Mouse (Mus musculus) myocyte (in vitro differentiated cells): ENCODE data around the gene Sbk1. TPM values are rescaled to one million over a fixed set of nuclear protein-coding genes. Genes with fewer than 3 reads are reported as not detected.

Source experiments
- H3K27me3 ChIP-seq: one replicate; pipeline ENCODE4 v1.6.1; 2011; ENCODE audit not compliant: control insufficient read depth, insufficient read depth, insufficient read length
- H3K36me3 ChIP-seq: one replicate; pipeline ENCODE4 v1.6.1; 2011; ENCODE audit not compliant: control insufficient read depth, insufficient read depth
- H3K4me2 ChIP-seq: one replicate; pipeline ENCODE4 v1.6.1; 2011; ENCODE audit warnings: low read depth, control low read depth
- H3K4me3 ChIP-seq: one replicate; pipeline ENCODE4 v1.5.1; 2011; ENCODE audit warnings: mild to moderate bottlenecking, control low read depth, moderate library complexity
- H3K79me2 ChIP-seq: one replicate; pipeline ENCODE4 v1.6.1; 2011; ENCODE audit not compliant: control insufficient read depth, insufficient read depth
- H3ac ChIP-seq: one replicate; pipeline ENCODE4 v1.6.1; 2011; ENCODE audit not compliant: control insufficient read depth, insufficient read length
- CEBPB ChIP-seq: IDR thresholded peaks from 2 replicates; pipeline ENCODE4 v1.6.1; 2011; ENCODE audit warnings: mild to moderate bottlenecking, moderate library complexity; ENCODE audit not compliant: poor library complexity, insufficient read depth, severe bottlenecking
- E2F4 ChIP-seq: IDR thresholded peaks from one replicate; pipeline ENCODE4 v1.6.1; 2011; ENCODE audit warnings: mild to moderate bottlenecking, control low read depth, moderate library complexity; ENCODE audit not compliant: insufficient read depth
- MAX ChIP-seq: IDR thresholded peaks from one replicate; pipeline ENCODE4 v1.6.1; 2011; ENCODE audit warnings: low read depth, mild to moderate bottlenecking, control low read depth
- MYOD1 ChIP-seq, 3 experiments: IDR thresholded peaks; one replicate each; pipeline ENCODE4 v1.6.1; 2011; ENCODE audit warnings: control low read depth in 2 of 3, low read depth in 2 of 3, mild to moderate bottlenecking in 2 of 3, moderate library complexity in 1 of 3; ENCODE audit not compliant: insufficient read length in 2 of 3, control insufficient read depth in 1 of 3
- MYOG ChIP-seq, 3 experiments: IDR thresholded peaks; one replicate each; pipeline ENCODE4 v1.6.1; 2011; ENCODE audit warnings: control low read depth in 2 of 3, low read depth in 2 of 3, mild to moderate bottlenecking in 2 of 3; ENCODE audit not compliant: insufficient read length in 2 of 3, control insufficient read depth in 1 of 3, insufficient read depth in 1 of 3
- POLR2A ChIP-seq: IDR thresholded peaks from one replicate; pipeline ENCODE4 v1.6.1; 2011; ENCODE audit warnings: low read depth, mild to moderate bottlenecking, control low read depth, moderate library complexity; ENCODE audit not compliant: insufficient read length
- POLR2AphosphoS2 ChIP-seq: IDR thresholded peaks from one replicate; pipeline ENCODE4 v1.6.1; 2011; ENCODE audit warnings: low read depth, control low read depth; ENCODE audit not compliant: insufficient read length
- REST ChIP-seq: IDR thresholded peaks from one replicate; pipeline ENCODE4 v1.6.1; 2011; ENCODE audit warnings: mild to moderate bottlenecking, control low read depth, moderate library complexity; ENCODE audit not compliant: insufficient read depth, insufficient read length
- SRF ChIP-seq: IDR thresholded peaks from one replicate; pipeline ENCODE4 v1.6.1; 2011; ENCODE audit warnings: low read depth; ENCODE audit not compliant: control insufficient read depth, insufficient read length
- TCF12 ChIP-seq: IDR thresholded peaks from one replicate; pipeline ENCODE4 v1.6.1; 2011; ENCODE audit warnings: mild to moderate bottlenecking, control low read depth; ENCODE audit not compliant: poor library complexity, insufficient read depth, severe bottlenecking
- TCF3 ChIP-seq: IDR thresholded peaks from one replicate; pipeline ENCODE4 v1.6.1; 2011; ENCODE audit warnings: low read depth, control low read depth; ENCODE audit not compliant: insufficient read length
- USF1 ChIP-seq: IDR thresholded peaks from one replicate; pipeline ENCODE4 v1.6.1; 2011; ENCODE audit warnings: low read depth, mild to moderate bottlenecking, control low read depth, moderate library complexity
- polyA plus RNA-seq: library from polyadenylated mRNA; unstranded; fragments of >200 nt; fragmentation: generic; extraction: Trizol; gene quantifications from one replicate; pipeline ENCODE4 v1.2.1, GENCODE M21; 2012; ENCODE audit warnings: missing spikeins

The Sbk1 gene
- polyA plus RNA-seq, 1 experiment, result 16.1 TPM

GRCm38 (mm10) chr7:126287493-126288103, 15.2 kb downstream of the Sbk1 start:
- no peaks in the 10 kb centered on the region for H3K36me3 ChIP-seq
- H3K27me3 ChIP-seq, result no peaks in the 10 kb centered on the region
- TF ChIP-seq CEBPB (no peak), MYOG (IDR thresholded peaks at IDR 0.05; ENCODE audit: control insufficient read depth in 1 of 3, insufficient read depth in 1 of 3, insufficient read length in 2 of 3, low read depth in 2 of 3) (no peak), REST (no peak), TCF3 (no peak), USF1 (no peak), MAX (no peak), SRF (no peak), MYOD1 (IDR thresholded peaks at IDR 0.05; ENCODE audit: control insufficient read depth in 1 of 3, insufficient read length in 2 of 3, low read depth in 2 of 3) (no peak), E2F4 (no peak), TCF12 (no peak), POLR2A (no peak), POLR2AphosphoS2 (no peak)
- H3K4me3 ChIP-seq, result no peak overlapping the region
- H3ac ChIP-seq, result no peak overlapping the region
- H3K79me2 ChIP-seq, result no peaks in the 10 kb centered on the region
- H3K4me2 ChIP-seq, result no peak overlapping the region

DNA sequence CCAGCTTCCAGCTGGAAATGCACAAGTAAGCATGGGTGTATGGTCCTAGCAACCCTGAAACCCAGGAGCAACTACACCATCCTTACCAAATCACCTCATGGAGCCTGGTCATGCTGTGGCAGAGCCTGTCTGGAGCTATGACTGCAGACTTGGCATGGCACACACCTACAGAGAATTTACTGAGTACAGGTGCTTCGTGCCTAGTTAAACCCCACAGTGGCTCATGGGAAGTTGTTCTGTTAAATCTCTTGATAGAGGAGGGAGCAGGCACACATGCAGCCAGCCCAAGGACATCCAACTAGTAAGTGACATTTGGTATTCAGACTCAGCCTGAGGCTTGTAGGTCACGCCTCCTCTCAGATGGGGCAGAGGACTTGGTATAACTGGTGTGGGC, 15.7 kb downstream of the Sbk1 start:
- no peak for TF ChIP-seq MAX
- TF ChIP-seq MYOG (IDR thresholded peaks at IDR 0.05; ENCODE audit: control insufficient read depth in 1 of 3, insufficient read depth in 1 of 3, insufficient read length in 2 of 3, low read depth in 2 of 3), result no peak
- no peak for TF ChIP-seq REST
- no peak for TF ChIP-seq CEBPB
- TF ChIP-seq TCF12, result no peak
- TF ChIP-seq POLR2AphosphoS2, result no peak
- TF ChIP-seq TCF3, result no peak
- TF ChIP-seq USF1, result no peak
- TF ChIP-seq MYOD1 (IDR thresholded peaks at IDR 0.05; ENCODE audit: control insufficient read depth in 1 of 3, insufficient read length in 2 of 3, low read depth in 2 of 3), result no peak
- no peak for TF ChIP-seq POLR2A
- no peak for TF ChIP-seq SRF
- no peaks in the 10 kb centered on the region for H3K36me3 ChIP-seq
- no peak overlapping the region for H3K4me2 ChIP-seq

GRCm38 (mm10) chr7:126288571-126289091, 16.2 kb downstream of the Sbk1 start:
- no peaks in the 10 kb centered on the region for H3K36me3 ChIP-seq

More for the DNA sequence above, 15.7 kb downstream of the Sbk1 start:
- Histone ChIP-seq H3ac (no peak overlapping the region), H3K4me3 (no peak overlapping the region), H3K27me3 (no peaks in the 10 kb centered on the region), H3K79me2 (no peaks in the 10 kb centered on the region)

DNA sequence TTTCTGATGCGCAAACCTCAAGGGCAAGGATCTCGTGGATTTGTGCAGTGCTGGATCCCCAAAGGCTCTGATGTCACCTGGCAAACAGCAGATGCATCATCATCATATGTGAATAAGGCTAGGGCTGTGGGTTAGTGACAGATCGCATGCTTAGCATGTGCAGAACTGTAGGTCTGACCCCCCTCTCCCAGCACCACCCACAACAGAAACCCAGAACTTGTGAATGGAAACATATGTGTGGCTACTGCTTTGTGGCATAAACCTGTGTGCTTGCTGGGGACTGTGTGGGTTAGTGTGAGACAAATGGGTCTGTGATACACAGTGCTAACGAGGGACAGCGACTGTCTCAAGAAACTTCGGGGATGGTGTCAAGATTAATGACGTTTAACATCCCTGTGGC, 17.0 kb downstream of the Sbk1 start:
- no peak for TF ChIP-seq SRF
- no peak for TF ChIP-seq USF1
- TF ChIP-seq MYOD1 (IDR thresholded peaks at IDR 0.05; ENCODE audit: control insufficient read depth in 1 of 3, insufficient read length in 2 of 3, low read depth in 2 of 3), result no peak
- TF ChIP-seq POLR2AphosphoS2, result no peak
- H3K27me3 ChIP-seq, result no peaks in the 10 kb centered on the region

More at GRCm38 (mm10) chr7:126288571-126289091, 16.2 kb downstream of the Sbk1 start:
- Histone ChIP-seq H3K4me3 (no peak overlapping the region), H3ac (no peak overlapping the region), H3K27me3 (no peaks in the 10 kb centered on the region), H3K79me2 (no peaks in the 10 kb centered on the region), H3K4me2 (no peak overlapping the region)
- TF ChIP-seq TCF3, result no peak
- no peak for TF ChIP-seq REST
- no peak for TF ChIP-seq SRF
- no peak for TF ChIP-seq CEBPB
- no peak for TF ChIP-seq E2F4
- no peak for TF ChIP-seq MAX
- no peak for TF ChIP-seq USF1
- no peak for TF ChIP-seq MYOD1 (IDR thresholded peaks at IDR 0.05; ENCODE audit: control insufficient read depth in 1 of 3, insufficient read length in 2 of 3, low read depth in 2 of 3)

DNA sequence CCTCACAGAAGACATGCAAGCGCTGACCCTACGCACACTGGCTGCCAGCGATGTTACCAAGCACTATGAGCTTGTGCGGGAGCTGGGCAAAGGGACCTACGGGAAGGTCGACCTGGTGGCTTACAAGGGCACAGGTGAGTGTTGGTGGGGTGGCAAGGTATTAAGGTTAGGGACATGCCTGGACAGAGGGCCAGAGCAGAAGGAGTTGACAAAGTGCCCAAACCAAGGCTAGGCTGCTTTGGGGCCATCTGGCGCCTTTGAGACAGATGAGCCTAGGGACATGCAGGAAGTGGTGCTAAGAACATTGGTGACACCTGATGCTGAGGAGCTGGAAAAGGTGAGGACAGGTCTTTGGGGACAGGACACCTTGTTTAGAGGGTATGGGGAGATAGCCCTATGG, 17.5 kb downstream of the Sbk1 start:
- Histone ChIP-seq H3K36me3 (no peaks in the 10 kb centered on the region), H3K4me3 (no peak overlapping the region), H3K27me3 (no peaks in the 10 kb centered on the region), H3ac (no peak overlapping the region), H3K4me2 (no peak overlapping the region), H3K79me2 (no peaks in the 10 kb centered on the region)
- TF ChIP-seq CEBPB, result no peak
- TF ChIP-seq SRF, result no peak
- no peak for TF ChIP-seq TCF3
- TF ChIP-seq MAX, result no peak
- no peak for TF ChIP-seq MYOG (IDR thresholded peaks at IDR 0.05; ENCODE audit: control insufficient read depth in 1 of 3, insufficient read depth in 1 of 3, insufficient read length in 2 of 3, low read depth in 2 of 3)
- TF ChIP-seq REST, result no peak
- TF ChIP-seq TCF12, result no peak
- no peak for TF ChIP-seq MYOD1 (IDR thresholded peaks at IDR 0.05; ENCODE audit: control insufficient read depth in 1 of 3, insufficient read length in 2 of 3, low read depth in 2 of 3)
- no peak for TF ChIP-seq USF1
- TF ChIP-seq POLR2A, result no peak
- TF ChIP-seq E2F4, result no peak
- no peak for TF ChIP-seq POLR2AphosphoS2

More for the DNA sequence above, 17.0 kb downstream of the Sbk1 start:
- Histone ChIP-seq H3K4me2 (no peak overlapping the region), H3K4me3 (no peak overlapping the region), H3K79me2 (no peaks in the 10 kb centered on the region), H3ac (no peak overlapping the region), H3K36me3 (no peaks in the 10 kb centered on the region)
